Mouse (Mus musculus) stomach, embryonic 15.5 days (tissue): ENCODE data around the gene Zbtb40. TPM values are rescaled to one million over a fixed set of nuclear protein-coding genes. Genes with fewer than 3 reads are reported as not detected.

ENCODE experiments used
- ATAC-seq: fragments of 200-750 bp; cut with Nextera tagmentation; 2 replicates; pipeline ENCODE4 v1.8.0; 2017; ENCODE audit warnings: low read depth, moderate number of reproducible peaks, moderate TSS enrichment; ENCODE audit not compliant: insufficient read depth, low FRiP score
- H3K27ac ChIP-seq: fragments of 300-500 bp; sonication (generic); 2 replicates; pipeline ENCODE4 v1.5.1; 2015; ENCODE audit warnings: mild to moderate bottlenecking, inconsistent platforms
- H3K27me3 ChIP-seq: fragments of 300-500 bp; sonication (generic); replicated peaks from 2 replicates; pipeline ENCODE4 v1.6.1; 2015; ENCODE audit warnings: inconsistent platforms
- H3K36me3 ChIP-seq: fragments of 300-500 bp; sonication (generic); 2 replicates; pipeline ENCODE4 v1.6.1; 2015; ENCODE audit warnings: inconsistent platforms
- H3K4me1 ChIP-seq: fragments of 300-500 bp; sonication (generic); 2 replicates; pipeline ENCODE4 v1.6.1; 2015; ENCODE audit warnings: inconsistent platforms
- H3K4me2 ChIP-seq: fragments of 300-500 bp; sonication (generic); 2 replicates; pipeline ENCODE4 v1.6.1; 2015; ENCODE audit warnings: mild to moderate bottlenecking, inconsistent platforms
- H3K4me3 ChIP-seq: fragments of 300-500 bp; sonication (generic); replicated peaks from 2 replicates; pipeline ENCODE4 v1.5.1; 2015; ENCODE audit warnings: inconsistent platforms
- H3K9ac ChIP-seq: fragments of 300-500 bp; sonication (generic); 2 replicates; pipeline ENCODE4 v1.6.1; 2015; ENCODE audit warnings: inconsistent platforms
- H3K9me3 ChIP-seq: fragments of 300-500 bp; sonication (generic); 2 replicates; pipeline ENCODE4 v1.6.1; 2016; ENCODE audit warnings: inconsistent platforms
- WGBS: fragments of 180-500 bp; shearing (Covaris S2); methylation state at CpG from one replicate; pipeline ENCODE4 v1.1.7; 2015; 5-methylcytosine and 5-hydroxymethylcytosine counted together
- polyA plus RNA-seq: library from polyadenylated mRNA; unstranded; fragments of >200 nt; fragmentation: Nextera tagmentation; extraction: Ambion mirVana; gene quantifications from 2 replicates; pipeline ENCODE4 v1.2.1, GENCODE M21; 2015

Zbtb40 gene
- polyA plus RNA-seq, 1 experiment from 2014 or later = 3.5 TPM

GRCm38 (mm10) chr4:137001020-137001419 is 47.6 kb downstream of the Zbtb40 start:
- WGBS = 92% methylated on average over 7 of the region's 7 CpGs
- peaks cover 3% of the 10 kb centered on the region for H3K36me3 ChIP-seq

GRCm38 (mm10) chr4:136998371-136998770 is 50.2 kb downstream of the Zbtb40 start:
- peaks cover 15% of the 10 kb centered on the region for H3K36me3 ChIP-seq
- H3K27ac ChIP-seq = no peak overlapping the region
- H3K9ac ChIP-seq = no peak overlapping the region
- H3K27me3 ChIP-seq = no peaks in the 10 kb centered on the region
- WGBS = 81% methylated on average over 7 of the region's 7 CpGs
- no peaks in the 10 kb centered on the region for H3K4me1 ChIP-seq
- H3K4me2 ChIP-seq = no peak overlapping the region
- no peak overlapping the region for H3K4me3 ChIP-seq
- H3K9me3 ChIP-seq = no peaks in the 10 kb centered on the region
- no peak for ATAC-seq

More at GRCm38 (mm10) chr4:137001020-137001419, 47.6 kb downstream of the Zbtb40 start:
- no peaks in the 10 kb centered on the region for H3K27me3 ChIP-seq
- no peaks in the 10 kb centered on the region for H3K9me3 ChIP-seq
- no peak for ATAC-seq
- no peak overlapping the region for H3K4me2 ChIP-seq
- H3K9ac ChIP-seq = no peak overlapping the region
- H3K4me3 ChIP-seq = no peak overlapping the region
- no peaks in the 10 kb centered on the region for H3K4me1 ChIP-seq
- H3K27ac ChIP-seq = no peak overlapping the region

GRCm38 (mm10) chr4:136997723-136998345 is 50.8 kb downstream of the Zbtb40 start:
- ATAC-seq = no peak
- no peak overlapping the region for H3K9ac ChIP-seq
- no peak overlapping the region for H3K4me3 ChIP-seq
- peaks cover 15% of the 10 kb centered on the region for H3K36me3 ChIP-seq
- 86% methylated on average over 12 of the region's 12 CpGs for WGBS
- H3K27ac ChIP-seq = no peak overlapping the region
- no peaks in the 10 kb centered on the region for H3K4me1 ChIP-seq
- no peaks in the 10 kb centered on the region for H3K27me3 ChIP-seq
- H3K4me2 ChIP-seq = no peak overlapping the region
- H3K9me3 ChIP-seq = no peaks in the 10 kb centered on the region

- Histone ChIP-seq H3K36me3 (peaks cover 15% of the 10 kb centered on the region), H3K4me1 (no peaks in the 10 kb centered on the region), H3K27me3 (no peaks in the 10 kb centered on the region), H3K9ac (no peak overlapping the region), H3K4me2 (no peak overlapping the region), H3K27ac (no peak overlapping the region), H3K4me3 (no peak overlapping the region), H3K9me3 (no peaks in the 10 kb centered on the region)
- WGBS = 78% methylated on average over 7 of the region's 7 CpGs
- ATAC-seq = no peak
Measured at GRCm38 (mm10) chr4:136996933-136997332, 51.7 kb downstream of the Zbtb40 start.

GRCm38 (mm10) chr4:136995361-136995760 is 53.2 kb downstream of the Zbtb40 start:
- Histone ChIP-seq H3K36me3 (peaks cover 15% of the 10 kb centered on the region), H3K9me3 (no peaks in the 10 kb centered on the region), H3K4me2 (no peak overlapping the region), H3K27me3 (no peaks in the 10 kb centered on the region), H3K9ac (no peak overlapping the region), H3K27ac (no peak overlapping the region), H3K4me1 (no peaks in the 10 kb centered on the region), H3K4me3 (no peak overlapping the region)
- WGBS = 90% methylated on average over 14 of the region's 14 CpGs
- ATAC-seq = no peak

GRCm38 (mm10) chr4:136981993-136982695 is 66.5 kb downstream of the Zbtb40 start:
- Histone ChIP-seq H3K9me3 (no peaks in the 10 kb centered on the region), H3K27me3 (no peaks in the 10 kb centered on the region), H3K4me2 (no peak overlapping the region), H3K4me1 (no peaks in the 10 kb centered on the region), H3K9ac (no peak overlapping the region), H3K27ac (no peak overlapping the region), H3K36me3 (peaks cover 5% of the 10 kb centered on the region; the same call in 1 of the 2 replicates), H3K4me3 (no peak overlapping the region)
- WGBS = 57% methylated on average over 9 of the region's 9 CpGs
- no peak for ATAC-seq

- WGBS = 14% methylated on average over 12 of the region's 12 CpGs
- ATAC-seq = peak; percentile 62; the same call in 1 of the 2 replicates
- Histone ChIP-seq H3K4me2 (no peak overlapping the region), H3K27ac (no peak overlapping the region), H3K36me3 (no peaks in the 10 kb centered on the region), H3K4me1 (no peaks in the 10 kb centered on the region), H3K27me3 (no peaks in the 10 kb centered on the region), H3K9me3 (no peaks in the 10 kb centered on the region), H3K9ac (no peak overlapping the region), H3K4me3 (no peak overlapping the region)
Measured at GRCm38 (mm10) chr4:136981347-136981746, 67.3 kb downstream of the Zbtb40 start.

GRCm38 (mm10) chr4:136980921-136981320 is 67.7 kb downstream of the Zbtb40 start:
- 71% methylated on average over 4 of the region's 4 CpGs for WGBS
- ATAC-seq = no peak

GRCm38 (mm10) chr4:136977244-136977643 is 71.4 kb downstream of the Zbtb40 start:
- Histone ChIP-seq H3K36me3 (no peaks in the 10 kb centered on the region), H3K27ac (no peak overlapping the region), H3K4me1 (no peaks in the 10 kb centered on the region), H3K9ac (no peak overlapping the region), H3K4me3 (no peak overlapping the region), H3K4me2 (no peak overlapping the region), H3K27me3 (no peaks in the 10 kb centered on the region), H3K9me3 (no peaks in the 10 kb centered on the region)
- no peak for ATAC-seq
- 51% methylated on average over 8 of the region's 8 CpGs for WGBS

More at GRCm38 (mm10) chr4:136980921-136981320, 67.7 kb downstream of the Zbtb40 start:
- H3K9me3 ChIP-seq = no peaks in the 10 kb centered on the region
- no peak overlapping the region for H3K4me3 ChIP-seq
- no peaks in the 10 kb centered on the region for H3K27me3 ChIP-seq
- no peak overlapping the region for H3K9ac ChIP-seq
- no peaks in the 10 kb centered on the region for H3K4me1 ChIP-seq
- no peak overlapping the region for H3K27ac ChIP-seq
- no peaks in the 10 kb centered on the region for H3K36me3 ChIP-seq
- H3K4me2 ChIP-seq = no peak overlapping the region

- 0 out of 2 replicates have a peak, but pooled peaks cover 5% of the 10 kb centered on the region for H3K4me1 ChIP-seq
- no peak overlapping the region for H3K4me2 ChIP-seq
- no peak overlapping the region for H3K27ac ChIP-seq
- H3K9ac ChIP-seq = no peak overlapping the region
- no peak for ATAC-seq
- WGBS = 11% methylated on average over 6 of the region's 6 CpGs
- H3K36me3 ChIP-seq = no peaks in the 10 kb centered on the region
- no peak overlapping the region for H3K4me3 ChIP-seq
- no peaks in the 10 kb centered on the region for H3K9me3 ChIP-seq
- H3K27me3 ChIP-seq = peaks cover 28% of the 10 kb centered on the region
Measured at GRCm38 (mm10) chr4:136970939-136971338, 77.7 kb downstream of the Zbtb40 start.

GRCm38 (mm10) chr4:136969503-136970276 is 78.9 kb downstream of the Zbtb40 start:
- 38% methylated on average over 16 of the region's 16 CpGs for WGBS
- ATAC-seq = no peak
- Histone ChIP-seq H3K27ac (no peak overlapping the region), H3K4me2 (no peak overlapping the region), H3K4me1 (0 out of 2 replicates have a peak, but pooled peaks cover 10% of the 10 kb centered on the region), H3K36me3 (no peaks in the 10 kb centered on the region), H3K9me3 (no peaks in the 10 kb centered on the region), H3K4me3 (no peak overlapping the region), H3K9ac (no peak overlapping the region), H3K27me3 (peaks cover 35% of the 10 kb centered on the region)

GRCm38 (mm10) chr4:136969096-136969495 is 79.5 kb downstream of the Zbtb40 start:
- Histone ChIP-seq H3K27ac (no peak overlapping the region), H3K27me3 (peaks cover 35% of the 10 kb centered on the region), H3K4me2 (no peak overlapping the region), H3K9me3 (no peaks in the 10 kb centered on the region), H3K4me1 (0 out of 2 replicates have a peak, but pooled peaks cover 10% of the 10 kb centered on the region), H3K9ac (no peak overlapping the region), H3K4me3 (no peak overlapping the region), H3K36me3 (no peaks in the 10 kb centered on the region)
- 45% methylated on average over 8 of the region's 8 CpGs for WGBS
- ATAC-seq = no peak
